Mouse (Mus musculus) stomach, embryonic 16.5 days (tissue): Measurements from ENCODE around the gene Mthfr. TPM values are rescaled to one million over a fixed set of nuclear protein-coding genes. Genes with fewer than 3 reads are reported as not detected.
A peak's percentile ranks its signal among the peaks of the same experiment; 100 is the strongest.

Experiments
- ATAC-seq: fragments of 200-750 bp; cut with Nextera tagmentation; 2 replicates; pipeline ENCODE4 v1.8.0; 2017; ENCODE audit warnings: moderate number of reproducible peaks, moderate TSS enrichment; ENCODE audit not compliant: insufficient read depth, low FRiP score
- H3K27ac ChIP-seq: fragments of 300-500 bp; sonication (generic); 2 replicates; pipeline ENCODE4 v1.5.1; 2014; ENCODE audit warnings: low read length
- H3K27me3 ChIP-seq: fragments of 300-500 bp; sonication (generic); 2 replicates; pipeline ENCODE4 v1.6.1; 2014; ENCODE audit warnings: low read length, control low read depth, mixed read lengths; ENCODE audit not compliant: control insufficient read depth, insufficient read depth
- H3K36me3 ChIP-seq: fragments of 300-500 bp; sonication (generic); 2 replicates; pipeline ENCODE4 v1.6.1; 2014; ENCODE audit warnings: low read length; ENCODE audit not compliant: control insufficient read depth, insufficient read depth
- H3K4me1 ChIP-seq: fragments of 300-500 bp; sonication (generic); 2 replicates; pipeline ENCODE4 v1.6.1; 2014; ENCODE audit warnings: low read length, control low read depth, mixed read lengths; ENCODE audit not compliant: control insufficient read depth, insufficient read depth
- H3K4me2 ChIP-seq: fragments of 300-500 bp; sonication (generic); 2 replicates; pipeline ENCODE4 v1.6.1; 2014; ENCODE audit warnings: low read depth, low read length, mixed read lengths
- H3K4me3 ChIP-seq: fragments of 300-500 bp; sonication (generic); replicated peaks from 2 replicates; pipeline ENCODE4 v1.5.1; 2014; ENCODE audit warnings: mild to moderate bottlenecking, low read length
- H3K9ac ChIP-seq: fragments of 300-500 bp; sonication (generic); 2 replicates; pipeline ENCODE4 v1.6.1; 2014; ENCODE audit warnings: low read length
- H3K9me3 ChIP-seq: fragments of 300-500 bp; sonication (generic); replicated peaks from 2 replicates; pipeline ENCODE4 v1.6.1; 2016; ENCODE audit warnings: low read length, control low read depth; ENCODE audit not compliant: control insufficient read depth
- WGBS: fragments of 180-500 bp; shearing (Covaris S2); extraction: QIAGEN DNeasy Blood & Tissue Kit; methylation state at CpG from one replicate; pipeline ENCODE4 v1.1.7; 2014; 5-methylcytosine and 5-hydroxymethylcytosine counted together
- polyA plus RNA-seq: library from polyadenylated mRNA; unstranded; fragments of >200 nt; fragmentation: Nextera tagmentation; extraction: Ambion mirVana; gene quantifications from 2 replicates; pipeline ENCODE4 v1.2.1, GENCODE M21; 2015

Mthfr gene
- polyA plus RNA-seq, 1 experiment from 2014 or later: 26.7 TPM

DNA sequence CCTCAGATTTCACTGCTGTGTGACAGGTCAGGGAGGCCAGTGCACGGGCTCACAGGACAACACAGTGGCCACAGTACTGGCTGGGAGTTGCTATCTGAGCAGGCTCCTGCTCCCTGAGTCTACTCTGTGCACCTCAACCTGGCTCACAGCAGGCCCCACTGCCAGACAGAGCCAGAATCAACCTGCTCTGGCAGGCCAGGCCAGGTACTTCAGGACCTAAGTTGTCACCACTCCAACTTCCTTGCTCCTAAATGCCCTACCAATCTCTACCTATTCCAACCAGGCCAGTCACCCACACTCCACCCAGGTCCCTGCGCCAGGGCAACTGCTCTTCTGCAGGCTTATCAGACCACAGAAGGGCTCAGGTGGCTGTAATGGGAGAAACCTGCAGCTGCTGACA lies 29.2 kb upstream of the Mthfr start:
- WGBS: 93% methylated on average over 2 of the region's 2 CpGs
- no peaks in the 10 kb centered on the region for H3K9me3 ChIP-seq
- H3K4me1 ChIP-seq: no peaks in the 10 kb centered on the region
- peaks cover 14% of the 10 kb centered on the region; the same call in 1 of the 2 replicates for H3K36me3 ChIP-seq
- ATAC-seq: no peak
- no peak overlapping the region for H3K4me3 ChIP-seq
- no peak overlapping the region for H3K27ac ChIP-seq
- H3K4me2 ChIP-seq: no peak overlapping the region
- H3K27me3 ChIP-seq: no peaks in the 10 kb centered on the region
- H3K9ac ChIP-seq: no peak overlapping the region

DNA sequence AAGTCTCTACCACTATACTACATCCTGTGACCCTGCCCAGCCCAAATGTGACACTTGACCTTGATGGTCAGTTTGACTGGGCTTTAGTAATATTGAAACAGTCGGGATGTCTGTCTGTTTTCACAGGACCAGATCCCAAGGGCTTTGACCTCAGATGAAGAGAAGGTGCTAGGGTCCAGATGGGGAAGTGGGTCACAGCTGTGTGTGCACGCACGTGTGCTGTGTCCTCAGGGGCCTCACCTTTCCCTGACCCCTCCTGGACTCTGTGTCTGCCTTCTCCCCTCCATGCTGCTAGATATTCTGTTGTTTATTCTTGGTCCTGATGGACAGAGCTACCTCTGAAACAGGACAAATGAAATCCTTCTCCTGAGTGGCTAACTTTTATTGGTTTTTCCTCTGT lies 27.5 kb upstream of the Mthfr start:
- Histone ChIP-seq H3K27ac (no peak overlapping the region), H3K9ac (no peak overlapping the region), H3K4me1 (no peaks in the 10 kb centered on the region), H3K4me2 (no peak overlapping the region), H3K4me3 (no peak overlapping the region), H3K36me3 (peaks cover 11% of the 10 kb centered on the region; the same call in 1 of the 2 replicates), H3K27me3 (no peaks in the 10 kb centered on the region), H3K9me3 (no peaks in the 10 kb centered on the region)
- ATAC-seq: no peak
- WGBS: 78% methylated on average over 3 of the region's 3 CpGs

- no peaks in the 10 kb centered on the region for H3K4me1 ChIP-seq
- H3K36me3 ChIP-seq: peaks cover 12% of the 10 kb centered on the region; the same call in 1 of the 2 replicates
- no peak overlapping the region for H3K4me2 ChIP-seq
- no peak overlapping the region for H3K4me3 ChIP-seq
- ATAC-seq: no peak
- no peak overlapping the region for H3K27ac ChIP-seq
- whole genome bisulfite sequencing: 94% methylated on average over 4 of the region's 4 CpGs
- H3K9ac ChIP-seq: no peak overlapping the region
- no peaks in the 10 kb centered on the region for H3K27me3 ChIP-seq
- no peaks in the 10 kb centered on the region for H3K9me3 ChIP-seq
Measured at GRCm38 (mm10) chr4:148012216-148012615, 26.7 kb upstream of the Mthfr start.

DNA sequence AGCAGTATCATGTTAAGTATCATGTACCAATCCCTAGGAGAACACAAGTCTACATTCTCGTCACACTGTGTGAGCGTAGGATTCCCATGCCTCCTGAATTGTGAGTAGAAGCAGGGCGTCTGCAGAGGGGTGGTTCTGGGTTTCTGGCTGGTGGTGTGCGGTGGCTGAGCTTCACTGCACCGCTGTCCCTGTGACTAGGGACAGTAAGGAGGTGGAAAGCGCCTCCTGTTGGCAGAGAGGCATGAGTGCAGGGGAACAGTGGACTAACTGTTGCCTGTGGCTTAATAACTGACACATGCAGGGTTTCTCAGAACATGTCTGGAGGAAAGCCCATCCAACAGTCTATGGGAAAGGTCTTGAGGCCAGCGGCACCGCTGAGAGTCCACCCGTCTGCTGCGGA lies 23.5 kb upstream of the Mthfr start:
- no peak overlapping the region for H3K27ac ChIP-seq
- ATAC-seq: no peak
- peaks cover 13% of the 10 kb centered on the region; the same call in 1 of the 2 replicates for H3K36me3 ChIP-seq
- H3K9me3 ChIP-seq: no peaks in the 10 kb centered on the region
- no peak overlapping the region for H3K4me3 ChIP-seq
- no peak overlapping the region for H3K9ac ChIP-seq
- H3K4me1 ChIP-seq: no peaks in the 10 kb centered on the region
- no peak overlapping the region for H3K4me2 ChIP-seq
- no peaks in the 10 kb centered on the region for H3K27me3 ChIP-seq
- 85% methylated on average over 10 of the region's 10 CpGs for WGBS

DNA sequence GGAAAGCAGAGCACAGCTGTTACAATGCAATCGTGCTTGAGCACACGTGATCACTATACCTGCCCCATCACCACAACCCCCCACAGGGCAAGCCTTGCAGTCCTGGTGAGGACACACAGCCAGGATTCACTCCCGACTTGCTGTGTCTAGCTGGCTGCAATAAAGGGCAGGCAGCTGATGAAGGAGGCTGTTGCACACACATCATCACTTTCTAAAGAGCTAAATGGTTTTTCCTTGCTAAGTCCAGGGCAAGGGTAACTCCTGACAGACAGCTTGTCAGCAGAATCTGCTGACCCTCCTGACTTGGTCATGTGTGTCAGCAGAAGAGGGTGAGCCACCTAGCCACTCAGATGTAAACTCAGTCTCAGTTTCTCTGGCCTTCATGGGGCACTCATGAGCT lies 21.9 kb upstream of the Mthfr start:
- H3K4me3 ChIP-seq: no peak overlapping the region
- ATAC-seq: no peak
- WGBS: 74% methylated on average over 3 of the region's 3 CpGs
- H3K9me3 ChIP-seq: no peaks in the 10 kb centered on the region
- no peak overlapping the region for H3K9ac ChIP-seq
- no peaks in the 10 kb centered on the region for H3K27me3 ChIP-seq
- no peak overlapping the region for H3K27ac ChIP-seq
- no peaks in the 10 kb centered on the region for H3K4me1 ChIP-seq
- no peak overlapping the region for H3K4me2 ChIP-seq
- peaks cover 18% of the 10 kb centered on the region for H3K36me3 ChIP-seq

DNA sequence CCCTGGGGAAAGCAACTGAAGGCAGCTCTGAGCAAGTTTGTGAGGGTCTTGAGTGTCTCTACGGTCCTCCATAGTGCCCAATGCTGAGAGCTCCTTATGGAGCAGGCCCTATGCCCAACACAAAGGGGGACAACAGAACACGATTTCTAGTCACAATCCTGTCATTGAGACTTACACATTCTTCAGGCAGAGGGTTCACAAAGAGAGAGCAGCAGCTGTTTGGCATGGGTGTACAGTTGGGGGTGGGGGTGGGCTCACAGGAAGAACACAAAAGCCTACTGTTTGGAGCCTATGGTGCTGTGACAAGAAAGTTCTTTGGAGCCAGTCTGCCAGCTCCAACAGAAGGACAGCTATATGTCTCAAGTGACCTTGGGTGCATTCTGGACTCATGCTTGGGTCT lies 20.5 kb upstream of the Mthfr start:
- ATAC-seq: 0 out of 2 replicates have a peak, but pooled peaks have one; percentile 15
- WGBS: 84% methylated on average over 2 of the region's 2 CpGs
- Histone ChIP-seq H3K27ac (no peak overlapping the region), H3K9ac (no peak overlapping the region), H3K4me1 (no peaks in the 10 kb centered on the region), H3K4me2 (no peak overlapping the region), H3K27me3 (no peaks in the 10 kb centered on the region), H3K9me3 (no peaks in the 10 kb centered on the region), H3K36me3 (peaks cover 18% of the 10 kb centered on the region), H3K4me3 (no peak overlapping the region)

GRCm38 (mm10) chr4:148024003-148024402 lies 14.9 kb upstream of the Mthfr start:
- Histone ChIP-seq H3K4me2 (no peak overlapping the region), H3K4me1 (no peaks in the 10 kb centered on the region), H3K4me3 (no peak overlapping the region), H3K9me3 (no peaks in the 10 kb centered on the region), H3K27ac (no peak overlapping the region), H3K9ac (no peak overlapping the region), H3K27me3 (no peaks in the 10 kb centered on the region), H3K36me3 (peaks cover 12% of the 10 kb centered on the region; the same call in 1 of the 2 replicates)
- no peak for ATAC-seq
- whole genome bisulfite sequencing: 86% methylated on average over 3 of the region's 3 CpGs

DNA sequence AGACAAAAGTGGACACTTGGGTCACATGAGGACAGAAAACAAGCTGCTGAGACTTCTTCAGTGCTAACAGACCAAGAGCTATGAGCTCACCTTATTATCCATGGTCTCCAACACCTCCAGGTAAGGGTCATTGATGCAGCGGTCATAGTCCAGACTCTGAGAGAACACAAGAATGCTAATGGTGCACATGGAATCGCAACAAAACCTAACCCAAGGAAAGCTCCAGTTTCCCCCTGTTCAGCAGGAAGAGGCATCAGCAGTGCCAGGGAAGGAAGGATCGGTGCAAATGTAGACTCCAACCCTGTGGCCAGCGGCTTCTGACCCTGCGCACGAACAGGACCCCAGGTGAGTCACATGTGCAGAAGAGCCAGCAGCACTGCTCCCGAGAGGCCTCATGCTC lies 9.6 kb upstream of the Mthfr start:
- Histone ChIP-seq H3K4me1 (no peaks in the 10 kb centered on the region), H3K27me3 (no peaks in the 10 kb centered on the region), H3K27ac (no peak overlapping the region), H3K9me3 (no peaks in the 10 kb centered on the region), H3K9ac (no peak overlapping the region), H3K4me3 (no peak overlapping the region), H3K4me2 (no peak overlapping the region), H3K36me3 (0 out of 2 replicates have a peak, but pooled peaks cover 4% of the 10 kb centered on the region)
- 92% methylated on average over 7 of the region's 7 CpGs for WGBS
- no peak for ATAC-seq

DNA sequence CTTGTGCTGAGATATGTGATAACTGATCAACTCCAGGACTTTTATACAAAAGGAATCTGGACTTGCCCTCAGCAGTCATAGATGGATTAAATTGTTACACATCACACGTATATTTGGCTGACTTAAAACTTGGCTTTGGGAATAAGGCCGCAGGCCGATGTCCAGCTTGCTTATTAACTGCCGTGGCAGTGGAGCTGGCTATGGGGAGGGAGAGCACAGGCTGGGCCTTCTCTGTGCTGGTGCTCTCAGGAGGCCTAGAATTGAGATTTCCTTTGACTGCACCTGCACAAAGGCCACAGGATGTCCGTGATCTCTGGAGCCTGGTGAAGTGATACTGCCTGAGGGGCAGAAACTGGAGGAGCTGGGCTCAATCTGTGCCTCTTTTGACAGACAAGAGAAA lies 8.4 kb upstream of the Mthfr start:
- Histone ChIP-seq H3K36me3 (no peaks in the 10 kb centered on the region), H3K4me1 (no peaks in the 10 kb centered on the region), H3K4me3 (no peak overlapping the region), H3K9me3 (no peaks in the 10 kb centered on the region), H3K27me3 (no peaks in the 10 kb centered on the region), H3K27ac (no peak overlapping the region), H3K9ac (no peak overlapping the region), H3K4me2 (no peak overlapping the region)
- ATAC-seq: no peak
- 83% methylated on average over 5 of the region's 5 CpGs for WGBS
